Mouse (Mus musculus) neutrophil, adult 5-6 weeks (primary cell): ENCODE results near the gene Ube2d3. TPM values are rescaled to one million over a fixed set of nuclear protein-coding genes. Genes with fewer than 3 reads are reported as not detected.
A peak's percentile ranks its signal among the peaks of the same experiment; 100 is the strongest.
"Not testable (repeated sequence)": the region's sequence is repeated elsewhere in the genome, so short reads cannot be mapped to it uniquely, and the experiment has no call there.

ENCODE experiments used
- ATAC-seq: fragments of 151-379, 151-347 bp; 2 replicates; pipeline ENCODE4 v1.8.0; 2017; ENCODE audit warnings: mild to moderate bottlenecking, moderate TSS enrichment; ENCODE audit not compliant: insufficient number of reproducible peaks, poor library complexity, low FRiP score, severe bottlenecking; ENCODE audit errors: extremely low read depth
- total RNA-seq: library from RNA; stranded (forward); fragments of 200-1000 nt; gene quantifications from 2 replicates; pipeline ENCODE4 v1.2.3, GENCODE M21; 2017

Ube2d3 gene
- total RNA-seq, 1 experiment from 2014 or later = 587 TPM

DNA sequence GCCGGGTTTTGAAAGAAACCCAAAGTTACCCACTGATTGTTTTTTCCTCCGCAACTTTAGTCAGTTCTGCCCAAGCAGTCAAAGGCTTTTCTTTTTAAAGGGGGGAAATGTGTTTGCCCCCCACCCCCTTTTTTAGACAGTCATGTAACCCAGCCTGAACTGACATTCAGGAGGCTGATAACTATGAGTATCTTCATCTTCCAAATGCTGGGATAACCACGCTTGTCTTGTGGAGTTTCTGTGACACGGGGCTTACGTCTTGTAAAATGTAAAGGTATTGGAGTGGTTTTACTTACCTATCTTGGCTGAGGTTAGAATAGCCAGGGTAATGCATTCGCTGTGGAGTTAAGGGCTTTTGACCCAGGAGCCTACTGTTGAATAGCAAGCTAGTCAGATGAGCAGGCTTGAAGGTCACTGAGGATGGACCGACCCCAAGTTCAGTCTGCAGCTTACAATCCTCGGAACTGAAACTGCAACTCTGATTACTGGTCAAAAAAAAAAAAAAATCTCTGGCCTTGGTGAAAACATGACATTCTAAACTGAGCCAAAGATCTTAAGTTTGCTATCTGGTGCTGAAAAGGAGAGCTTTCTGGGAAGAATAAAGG is 14.2 kb upstream of the Ube2d3 start, which contains the start of gene Cisd2:
Cisd2 (minus strand) TSS at position 318 of the 605 bp plus-strand sequence.
- 0 out of 2 replicates have a peak, but pooled peaks have one; percentile 2 for ATAC-seq

GRCm38 (mm10) chr3:135436901-135437616 is 890 bp upstream of the Ube2d3 start:
- no peak for ATAC-seq

- ATAC-seq = peak; percentile 34
Measured at GRCm38 (mm10) chr3:135438531-135438912, 573 bp downstream of the Ube2d3 start.

GRCm38 (mm10) chr3:135438913-135439531 is 1.1 kb downstream of the Ube2d3 start:
- peak; percentile 47 for ATAC-seq

DNA sequence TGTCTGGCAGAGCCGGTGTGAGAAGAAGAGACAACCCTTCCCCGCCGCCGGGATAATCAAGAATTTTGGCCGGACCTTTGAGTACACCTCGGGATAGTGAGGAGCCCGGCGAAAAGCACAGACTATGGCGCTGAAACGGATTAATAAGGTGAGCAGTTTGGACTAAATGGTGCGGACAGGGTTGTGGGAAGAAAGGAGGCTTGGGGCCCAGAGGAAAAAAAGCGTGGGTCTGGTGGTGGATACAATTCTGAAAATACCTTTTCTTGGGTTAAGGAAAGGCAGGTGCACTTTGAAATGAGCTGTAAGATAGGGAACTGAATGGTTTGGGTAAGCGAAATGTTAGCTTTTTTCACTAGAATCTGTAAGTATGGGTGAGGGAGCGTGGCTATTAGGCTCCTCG is 1.7 kb downstream of the Ube2d3 start:
- ATAC-seq = no peak

GRCm38 (mm10) chr3:135440221-135440620 is 2.3 kb downstream of the Ube2d3 start:
- ATAC-seq = peak; percentile 33

DNA sequence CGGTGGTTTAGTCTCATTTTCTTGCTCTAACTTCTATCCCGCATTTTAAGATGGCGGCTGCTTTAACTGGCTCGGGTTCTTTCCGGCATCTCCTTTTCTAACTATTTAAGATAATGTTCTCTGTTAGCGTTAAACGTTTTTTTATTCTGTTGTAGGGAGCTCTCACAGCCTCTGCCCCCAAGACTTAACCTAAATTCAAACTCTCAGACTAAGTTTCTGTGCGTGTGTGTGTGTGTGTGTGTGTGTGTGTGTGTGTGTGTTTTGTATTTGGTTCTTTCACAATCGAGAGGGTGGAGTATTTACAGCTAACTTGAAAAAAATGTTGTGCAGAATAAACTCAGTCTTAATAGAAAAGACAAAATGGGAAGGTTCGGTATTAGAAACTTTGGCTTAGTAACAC is 2.7 kb downstream of the Ube2d3 start:
- ATAC-seq = no peak

- no peak for ATAC-seq
Measured at GRCm38 (mm10) chr3:135444930-135445329, 7.0 kb downstream of the Ube2d3 start.

DNA sequence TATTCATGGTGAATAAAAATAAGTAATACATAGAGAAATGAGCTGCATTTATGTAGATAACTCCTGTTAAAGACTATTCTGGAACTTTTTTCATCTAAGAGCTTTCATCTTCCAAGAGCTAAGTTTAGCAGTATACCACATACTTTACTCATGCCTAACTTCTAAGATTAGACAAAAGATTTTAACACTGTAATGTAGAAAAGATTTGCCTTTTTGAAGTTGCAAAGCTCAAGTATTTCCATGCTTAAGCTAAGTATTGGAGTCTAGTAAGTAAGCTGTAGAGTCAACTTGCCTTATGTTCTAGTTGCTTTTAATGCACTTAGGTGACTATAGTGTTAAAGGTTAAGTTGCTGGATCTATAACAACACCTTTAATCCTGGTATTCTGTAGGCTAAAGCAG is 21.0 kb downstream of the Ube2d3 start:
- ATAC-seq = no peak

DNA sequence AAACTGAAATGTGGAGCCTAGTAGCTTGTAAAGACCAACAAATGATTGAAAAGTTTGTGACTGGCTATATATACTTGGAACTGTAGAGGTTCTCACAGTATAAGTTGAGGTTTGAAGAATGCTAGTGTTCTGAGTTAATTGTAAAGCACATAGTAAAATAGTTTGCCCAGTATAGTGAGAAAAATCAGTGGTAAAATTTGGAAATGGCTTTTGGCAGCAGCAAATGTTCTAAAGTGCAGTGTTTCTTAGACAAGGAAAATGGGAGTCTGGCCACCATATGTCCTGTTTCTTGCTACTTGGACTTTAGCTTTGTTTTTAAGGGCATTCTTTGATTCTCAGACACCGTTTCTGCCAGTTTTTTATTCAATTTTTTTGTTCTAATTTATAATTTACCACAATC is 30.5 kb downstream of the Ube2d3 start:
- ATAC-seq = no peak

DNA sequence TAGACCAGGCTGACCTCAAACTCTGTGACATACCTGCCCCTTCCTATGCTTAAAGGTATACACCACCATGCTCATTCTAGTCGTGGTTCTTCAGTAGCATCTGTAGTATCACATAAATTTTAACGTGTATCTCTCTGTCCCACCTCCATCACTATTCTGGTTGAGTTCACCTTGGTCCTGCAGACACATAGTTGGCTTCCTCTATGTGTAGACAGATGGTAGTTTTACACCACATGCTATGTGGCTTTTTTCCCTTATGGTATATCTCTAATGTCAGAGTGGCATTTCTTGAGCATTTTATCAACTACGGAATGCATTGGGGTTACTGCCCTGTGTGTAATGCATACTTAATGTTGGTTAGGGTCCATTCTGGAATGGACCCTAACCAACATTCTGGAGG is 31.2 kb downstream of the Ube2d3 start:
- ATAC-seq = no peak

DNA sequence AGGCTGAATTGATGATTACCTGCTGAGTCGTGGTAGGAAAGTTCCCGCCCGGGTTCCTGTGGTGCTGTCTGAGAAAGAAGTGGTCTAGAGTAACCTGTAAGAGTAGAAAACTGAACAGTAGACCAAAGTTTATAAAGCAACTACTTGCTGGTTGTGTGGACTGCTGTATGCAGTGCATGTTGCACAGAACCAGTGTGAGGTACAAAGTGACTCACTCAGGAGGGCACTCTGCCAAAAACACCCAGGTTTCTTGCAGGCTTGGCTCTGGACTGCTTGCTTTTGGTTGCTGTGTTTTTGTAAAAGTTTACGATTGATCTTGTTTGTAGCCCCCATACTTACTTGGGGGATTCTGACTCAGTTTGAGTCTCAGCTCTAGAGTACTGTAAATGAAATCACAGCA is 32.0 kb downstream of the Ube2d3 start:
- no peak for ATAC-seq

DNA sequence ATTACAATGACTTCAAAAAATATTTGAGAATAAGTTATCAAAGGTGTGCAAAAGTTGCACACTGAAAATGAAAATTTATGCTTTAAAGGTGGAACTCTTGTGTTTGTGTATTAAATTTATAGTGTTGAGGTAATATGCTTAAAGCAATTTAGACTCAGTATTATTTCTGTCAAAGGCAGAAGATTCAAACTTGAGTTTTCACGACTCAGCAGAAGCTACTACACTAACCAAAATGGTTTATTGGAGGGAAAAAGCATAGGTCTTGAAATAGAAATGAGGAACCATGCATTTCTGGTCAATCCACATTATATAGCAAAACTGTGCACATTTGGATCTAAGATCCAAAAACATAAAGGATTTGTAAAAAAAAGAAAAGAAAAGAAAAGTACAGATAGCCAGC is 32.9 kb downstream of the Ube2d3 start:
- no peak for ATAC-seq

DNA sequence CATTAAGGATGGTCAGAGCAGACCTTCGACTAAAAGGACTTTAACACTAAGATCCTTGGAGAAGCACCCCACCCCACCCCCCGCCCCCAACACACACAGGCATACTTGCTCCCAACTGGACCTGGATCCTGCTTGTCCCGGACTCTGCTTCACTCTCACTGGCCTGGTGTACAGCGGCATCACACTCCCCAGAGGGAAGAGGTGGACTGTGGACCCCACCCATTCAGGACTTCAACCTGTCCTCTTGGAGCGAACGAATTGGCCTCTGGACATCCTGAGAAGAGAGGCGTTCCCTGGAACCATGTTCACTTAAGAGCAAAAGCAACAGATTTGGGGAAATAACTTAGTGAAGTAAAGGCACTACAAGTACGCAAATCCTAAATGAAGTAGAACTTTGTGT is 37.1 kb downstream of the Ube2d3 start:
- ATAC-seq = no peak

DNA sequence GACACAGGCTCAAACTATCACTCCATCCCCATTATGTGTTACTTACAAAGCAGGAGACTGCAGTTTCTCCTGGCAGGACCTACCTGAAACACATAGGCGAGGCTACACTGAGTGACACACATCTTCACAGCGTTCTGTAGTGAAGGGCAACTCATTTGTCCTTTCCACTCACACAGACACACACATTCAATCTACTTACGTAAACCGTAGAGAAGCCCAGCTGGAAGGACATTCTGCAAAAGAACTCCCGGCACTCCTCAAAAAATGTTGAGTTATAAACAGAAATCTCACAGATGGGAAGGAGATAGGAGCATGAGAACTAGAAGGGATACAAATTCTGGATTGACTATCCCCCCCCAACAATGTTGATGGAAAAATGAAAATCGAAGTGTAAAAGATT is 38.3 kb downstream of the Ube2d3 start:
- ATAC-seq = no peak

GRCm38 (mm10) chr3:135476977-135477376 is 39.0 kb downstream of the Ube2d3 start:
- ATAC-seq = no peak

GRCm38 (mm10) chr3:135479090-135479489 is 41.1 kb downstream of the Ube2d3 start:
- ATAC-seq = not testable (repeated sequence)

DNA sequence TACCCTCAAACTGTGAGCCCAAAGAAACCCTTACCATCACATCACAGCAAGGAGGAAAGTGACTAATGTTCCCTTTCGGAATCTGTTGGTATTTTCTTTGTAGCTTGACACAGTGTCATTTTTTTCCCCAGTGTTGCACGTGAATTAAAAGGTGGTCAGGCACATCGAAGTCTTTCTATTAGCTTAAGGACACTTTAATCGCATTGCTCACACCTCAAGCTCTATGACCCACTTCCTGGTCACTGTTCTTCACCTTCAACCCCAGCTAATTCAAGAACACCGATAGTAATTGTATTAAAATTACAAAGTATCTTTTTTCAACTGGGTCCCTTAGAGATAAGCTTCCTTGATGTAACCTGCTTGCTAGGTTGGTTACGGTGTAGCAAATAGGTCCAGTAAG is 42.8 kb downstream of the Ube2d3 start:
- no peak for ATAC-seq

GRCm38 (mm10) chr3:135481608-135482007 is 43.7 kb downstream of the Ube2d3 start:
- no peak for ATAC-seq

DNA sequence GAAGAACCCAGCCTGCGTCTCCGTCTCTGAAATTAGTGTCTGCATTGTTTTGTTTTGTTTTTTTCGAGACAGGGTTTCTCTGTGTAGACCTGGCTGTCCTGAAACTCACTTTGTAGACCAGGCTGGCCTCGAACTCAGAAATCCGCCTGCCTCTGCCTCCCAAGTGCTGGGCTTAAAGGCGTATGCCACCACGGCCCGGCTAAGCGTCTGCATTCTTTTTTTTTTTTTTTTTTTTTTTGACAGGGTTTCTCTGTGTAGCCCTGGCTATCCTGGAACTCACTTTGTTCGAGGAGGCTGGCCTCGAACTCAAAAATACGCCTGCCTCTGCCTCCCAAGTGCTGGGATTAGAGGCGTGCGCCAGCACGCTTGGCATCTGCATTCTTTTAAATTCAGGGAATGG is 46.7 kb downstream of the Ube2d3 start:
- ATAC-seq = not testable (repeated sequence)
